Mouse (Mus musculus): ENCODE data around the gene Tmem168. TPM values are rescaled to one million over a fixed set of nuclear protein-coding genes. Genes with fewer than 3 reads are reported as not detected.

The Tmem168 gene
- total RNA-seq (2023), result 48.8 TPM

DNA sequence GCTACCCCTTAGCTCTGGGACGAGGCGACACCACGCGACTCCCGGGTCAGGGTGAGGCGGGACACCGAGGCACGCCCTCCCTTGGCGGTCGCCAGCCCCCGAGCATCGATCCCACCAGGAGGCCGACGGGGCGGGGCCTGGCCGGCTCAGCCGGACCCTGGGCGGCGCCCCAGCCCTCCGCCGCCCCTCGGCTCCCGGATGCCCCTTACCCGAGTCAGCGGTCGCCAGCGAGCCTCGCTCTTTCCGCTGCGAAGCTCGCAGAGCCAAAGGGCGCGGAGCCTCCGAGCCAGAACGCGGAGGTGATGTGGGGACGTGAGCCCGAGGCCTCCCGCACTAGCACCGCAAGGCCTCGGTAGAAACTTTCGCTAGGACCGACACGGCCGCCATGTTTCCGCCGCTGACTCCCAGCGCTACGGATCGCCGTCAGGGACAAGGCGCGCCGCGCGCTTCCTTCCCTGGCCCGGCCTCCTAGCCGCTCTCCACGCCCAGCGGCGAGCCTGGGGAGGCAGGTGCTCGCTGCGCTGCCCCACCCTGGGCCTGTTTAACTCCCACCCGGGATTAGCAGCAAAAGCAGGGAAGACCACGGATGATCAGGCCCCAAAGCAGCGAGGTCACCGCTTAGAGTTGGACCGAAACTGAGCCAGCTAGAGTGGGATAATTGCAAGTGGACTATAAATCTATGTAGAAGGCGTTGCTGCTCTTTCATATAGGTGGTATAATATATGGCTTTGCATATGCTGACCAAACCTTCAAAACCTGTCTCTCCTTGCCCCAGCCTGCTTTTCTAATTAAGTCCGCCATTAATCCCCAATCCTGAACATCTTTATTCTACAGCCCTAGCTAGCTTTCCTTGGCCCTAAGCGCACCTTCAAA, at the start of gene Tmem168:
Gene Tmem168, minus strand, starts transcription at position 480 of the 873 bp plus-strand sequence.

Other genes with a start within 250 kb of the Tmem168 start
- gene Bmt2, start 69.9 kb upstream of the Tmem168 start, total RNA-seq (2023), result 24.0 TPM
- 0.30 TPM for gene Gpr85, start 231.8 kb upstream of the Tmem168 start, total RNA-seq (2023)